Mouse (Mus musculus) myocyte (in vitro differentiated cells): ENCODE measurements around the gene Dcbld2.

Experiments used
- POLR2A ChIP-seq: IDR thresholded peaks from one replicate; pipeline ENCODE4 v1.6.1; 2011; ENCODE audit warnings: low read depth, mild to moderate bottlenecking, control low read depth, moderate library complexity; ENCODE audit not compliant: insufficient read length
- TCF3 ChIP-seq: IDR thresholded peaks from one replicate; pipeline ENCODE4 v1.6.1; 2011; ENCODE audit warnings: low read depth, control low read depth; ENCODE audit not compliant: insufficient read length

DNA sequence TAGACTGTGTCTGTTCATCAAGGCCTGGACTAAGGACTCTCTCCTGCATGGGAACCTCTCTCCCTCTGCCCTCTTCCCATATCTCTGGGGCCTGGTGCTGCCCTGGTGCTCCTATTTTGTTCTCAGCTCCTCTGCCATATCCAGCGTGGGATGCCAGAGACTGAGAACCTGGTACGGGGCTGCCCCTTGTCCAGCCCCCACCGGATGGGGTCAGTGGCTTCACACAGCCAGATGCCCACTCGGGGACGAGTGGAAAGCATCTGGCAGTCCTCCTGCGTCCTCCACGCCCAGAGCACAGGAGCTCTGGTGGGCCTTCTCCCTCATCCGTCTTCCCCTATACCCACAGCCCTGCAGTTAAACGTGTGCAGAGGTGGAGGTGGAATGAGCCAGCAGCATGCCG lies 52.1 kb downstream of the Dcbld2 start:
- no peak for TF ChIP-seq TCF3
- no peak for TF ChIP-seq POLR2A
